Mouse (Mus musculus) C2C12 (cell line): ENCODE measurements around the gene Enpp1.

ENCODE experiments used
- CEBPB ChIP-seq: IDR thresholded peaks from one replicate; pipeline ENCODE4 v1.6.1; 2011; ENCODE audit warnings: low read depth, mild to moderate bottlenecking, control low read depth, moderate library complexity
- CTCF ChIP-seq: IDR thresholded peaks from one replicate; pipeline ENCODE4 v1.5.1; 2011; ENCODE audit not compliant: control insufficient read depth, insufficient read depth, insufficient read length
- MYOG ChIP-seq: IDR thresholded peaks from one replicate; pipeline ENCODE4 v1.6.1; 2011; ENCODE audit not compliant: control insufficient read depth, insufficient read length; ENCODE audit errors: extremely low read depth

DNA sequence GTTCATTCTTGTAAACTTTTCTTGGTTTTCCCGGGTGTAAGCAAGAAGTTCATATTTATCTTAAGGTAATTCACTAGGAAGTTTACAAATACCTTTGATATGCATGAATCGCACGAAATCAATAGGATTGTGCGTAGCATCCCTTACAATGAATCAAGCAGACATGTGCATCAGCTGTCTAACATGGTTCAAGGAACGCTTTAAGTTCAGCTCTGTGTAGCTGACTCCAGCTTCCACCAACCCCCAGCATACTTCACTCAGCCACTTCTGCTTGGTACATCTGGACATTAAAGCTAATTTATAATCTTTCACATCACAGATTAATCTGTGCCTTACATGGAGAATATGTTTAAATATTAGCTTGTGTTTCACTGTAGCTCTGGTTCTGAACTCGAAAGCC, 113.3 kb downstream of the Enpp1 start:
- no peak for TF ChIP-seq CTCF
- TF ChIP-seq CEBPB, result no peak
- TF ChIP-seq MYOG, result no peak
